Mouse (Mus musculus): Measurements from ENCODE around the gene Ddost.

DNA sequence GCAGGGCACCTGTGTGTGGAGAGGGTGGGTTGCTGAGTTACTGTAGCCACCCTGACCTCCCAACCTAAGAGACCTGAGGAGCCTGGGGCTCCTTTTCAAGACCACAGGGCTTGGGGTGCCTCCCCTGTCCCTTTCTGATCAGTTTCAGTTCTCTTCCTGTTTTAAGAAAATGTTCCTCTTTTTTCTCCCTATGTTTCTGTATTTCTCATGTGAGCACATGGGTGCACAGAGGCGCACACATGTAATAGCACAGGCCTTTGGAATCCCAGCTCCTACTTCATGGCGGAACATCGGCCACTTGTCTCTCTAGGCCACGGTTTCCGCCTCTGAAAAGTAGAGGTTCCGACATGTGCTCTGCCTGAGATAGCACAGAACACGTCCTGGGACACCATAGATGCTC lies 15.8 kb upstream of the Ddost start:
- no peak for TF ChIP-seq EP300 (IDR thresholded peaks at IDR 0.05; ENCODE audit: insufficient read depth, low read depth, low read length)
- no peak for TF ChIP-seq POLR2A (IDR thresholded peaks at IDR 0.05; ENCODE audit: insufficient read depth, low read length)
